In the genomic region with DNA sequence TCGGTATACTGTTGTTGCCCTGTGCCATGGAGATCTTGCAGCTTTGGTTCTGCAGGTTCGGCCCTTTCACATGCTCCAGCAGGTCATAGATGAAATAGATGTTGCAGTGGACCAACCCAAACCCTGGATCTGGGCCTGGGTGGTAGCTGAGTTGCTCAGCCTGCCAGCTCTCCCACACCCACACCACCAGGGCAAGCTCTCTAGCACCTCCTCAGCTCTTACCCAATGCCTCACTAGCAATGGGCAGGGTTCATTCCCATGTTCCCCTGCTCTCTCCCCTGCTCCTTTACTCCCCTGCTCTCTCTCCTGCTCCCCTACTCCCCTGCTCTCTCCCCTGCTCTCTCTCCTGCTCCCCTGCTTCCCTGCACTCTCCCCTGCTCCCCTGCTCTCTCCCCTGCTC, we compare ENCODE assay signal across 16 mouse cellular contexts.
"Had no signal": no experiment of that assay in that cellular context is flagged by ENCODE, and none has a peak within 500 bp of the region (broad histone marks: within the 10 kb centered on the region; RNA-seq: fewer than 3 reads in every experiment).

No protein-coding gene starts in this region.

- DNase-seq: right cerebral cortex, adult 18-20 months; right cerebral cortex, postnatal 25 days; right cerebral cortex, postnatal 4 days; spleen, adult 18-20 months; thymus, adult 18-20 months; thymus, postnatal 14 days; thymus, postnatal 36 days had no signal

- H3K4me1 ChIP-seq: liver, embryonic 12.5 days; lung, embryonic 15.5 days; megakaryocyte, embryonic 14.5 days; midbrain, embryonic 13.5 days; midbrain, embryonic 15.5 days; neural tube, embryonic 12.5 days had no signal

- H3K27ac ChIP-seq: liver, embryonic 12.5 days; liver, embryonic 14.5 days; lung, embryonic 15.5 days; macrophage; midbrain, embryonic 13.5 days; midbrain, embryonic 15.5 days; neural tube, embryonic 12.5 days had no signal

- H3K4me2 ChIP-seq: liver, embryonic 12.5 days; lung, embryonic 15.5 days; midbrain, embryonic 11.5 days; midbrain, embryonic 13.5 days; midbrain, embryonic 15.5 days; neural tube, embryonic 12.5 days had no signal

- H3K27me3 ChIP-seq: liver, embryonic 12.5 days; lung, embryonic 15.5 days; midbrain, embryonic 13.5 days; midbrain, embryonic 15.5 days; neural tube, embryonic 12.5 days had no signal

- H3K9ac ChIP-seq: liver, embryonic 12.5 days; liver, embryonic 14.5 days; lung, embryonic 15.5 days; midbrain, embryonic 13.5 days; midbrain, embryonic 15.5 days; neural tube, embryonic 12.5 days had no signal

- H3K4me3 ChIP-seq: liver, embryonic 12.5 days; lung, embryonic 15.5 days; megakaryocyte, embryonic 14.5 days; midbrain, embryonic 13.5 days; midbrain, embryonic 15.5 days; neural tube, embryonic 12.5 days had no signal

- H3K9me3 ChIP-seq: liver, embryonic 12.5 days; lung, embryonic 15.5 days; midbrain, embryonic 13.5 days; midbrain, embryonic 15.5 days; neural tube, embryonic 12.5 days had no signal

- ATAC-seq: liver, embryonic 12.5 days; midbrain, embryonic 13.5 days; midbrain, embryonic 15.5 days had no signal

- H3K36me3 ChIP-seq: liver, embryonic 12.5 days; lung, embryonic 15.5 days; neural tube, embryonic 12.5 days had no signal
